Comparison of ENCODE assay signal across 27 mouse cellular contexts in the genomic region with DNA sequence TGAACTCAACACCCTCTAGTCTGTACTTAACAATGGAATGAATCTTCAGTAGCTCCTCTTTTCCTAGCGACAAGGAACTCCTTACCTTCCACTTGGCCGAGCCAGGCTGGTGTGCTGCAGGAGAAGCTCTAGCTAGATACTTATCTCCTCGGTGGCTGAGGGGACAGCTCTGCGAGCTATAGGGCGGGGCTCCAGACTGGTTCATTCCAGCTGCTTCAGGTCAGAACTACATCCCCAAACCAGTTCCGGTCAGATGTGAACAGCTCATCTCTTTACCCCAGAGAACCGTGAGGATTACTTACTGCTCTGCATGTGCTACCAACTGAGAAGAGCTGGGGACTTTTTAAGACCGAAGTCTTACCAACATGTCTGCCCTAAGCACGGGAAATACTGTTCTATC. TPM values are rescaled to one million over a fixed set of nuclear protein-coding genes. Genes with fewer than 3 reads are reported as not detected.
DNase-seq lines count a peak whose midpoint lies in the region; ATAC-seq and TF ChIP-seq lines count a peak whose summit lies in the region.
"Had no signal": no experiment of that assay in that cellular context is flagged by ENCODE, and none has a peak within 500 bp of the region (broad histone marks: within the 10 kb centered on the region; RNA-seq: fewer than 3 reads in every experiment).

No protein-coding gene starts in this region.

- WGBS in heart, postnatal 0 days = 41% methylated on average over 9 of the region's 9 CpGs
- WGBS in cerebellum, adult 2 months = 73% methylated on average over 9 of the region's 9 CpGs

- no peak for TF ChIP-seq POLR2A in cerebellum, adult 2 months (IDR thresholded peaks at IDR 0.05; ENCODE audit: borderline replicate concordance, insufficient read depth, low read length)

- TF ChIP-seq CTCF in heart, postnatal 0 days (IDR thresholded peaks at IDR 0.05; ENCODE audit: low read depth) = no peak
- no peak for TF ChIP-seq CTCF in cerebellum, adult 2 months (IDR thresholded peaks at IDR 0.05; ENCODE audit: borderline replicate concordance, insufficient read depth, low read depth, low read length)

- no peaks in the 10 kb centered on the region for H3K36me3 ChIP-seq in heart, postnatal 0 days (replicated peaks; ENCODE audit: control insufficient read depth, insufficient read depth, low read length)
- H3K36me3 ChIP-seq: embryonic facial prominence, embryonic 13.5 days; limb, embryonic 10.5 days; liver, embryonic 15.5 days; midbrain, embryonic 10.5 days; neural tube, embryonic 12.5 days had no signal

- no peak overlapping the region for H3K9ac ChIP-seq in heart, postnatal 0 days (replicated peaks; ENCODE audit: low read depth, low read length)
- H3K9ac ChIP-seq: embryonic facial prominence, embryonic 13.5 days; forebrain, postnatal 0 days; liver, embryonic 15.5 days; neural tube, embryonic 12.5 days had no signal

- peak; percentile 18; the same call in 1 of the 2 replicates for ATAC-seq in heart, postnatal 0 days (ENCODE audit: insufficient read depth, low read depth)
- ATAC-seq: forebrain, postnatal 0 days; hindbrain, postnatal 0 days had no signal

- peak; percentile 0 for DNase-seq in embryo, embryonic 11 days
- DNase-seq in embryo, embryonic 10 days (ENCODE audit: low spot score) = no peak
- peak; percentile 9 for DNase-seq in heart, postnatal 0 days (ENCODE audit: low spot score)
- no peak for DNase-seq in heart, postnatal 36 days
- DNase-seq in R1 (ENCODE audit: low read depth, low spot score) = peak; percentile 78
- peak; percentile 60 for DNase-seq in yolk sac, embryonic 10.5 days (ENCODE audit: low spot score)
- DNase-seq in frontal cortex, postnatal 36 days (ENCODE audit: low spot score in 2 of 2) = no peak
- DNase-seq in cerebellum, adult 2 months = no peak
- DNase-seq: adrenal gland, adult 2 months; cerebellum, adult 11-12 months; forebrain, postnatal 0 days; gastrocnemius, adult 2 months; kidney, adult 18-20 months; kidney, postnatal 10 days; right cerebral cortex, postnatal 25 days had no signal

- no peak overlapping the region for H3K4me3 ChIP-seq in heart, postnatal 0 days (ENCODE audit: low read depth, low read length)
- H3K4me3 ChIP-seq in cerebellum, adult 2 months (replicated peaks; ENCODE audit: insufficient read depth, low read depth, low read length) = no peak overlapping the region
- H3K4me3 ChIP-seq: embryonic facial prominence, embryonic 13.5 days; gastrocnemius, adult 2 months; limb, embryonic 10.5 days; liver, embryonic 15.5 days; midbrain, embryonic 10.5 days; neural tube, embryonic 12.5 days had no signal

- H3K4me2 ChIP-seq in heart, postnatal 0 days (ENCODE audit: low read depth, low read length) = peak overlapping the region; percentile 36; the same call in 1 of the 2 replicates
- H3K4me2 ChIP-seq: embryonic facial prominence, embryonic 13.5 days; liver, embryonic 15.5 days; neural tube, embryonic 12.5 days had no signal

- H3K9me3 ChIP-seq in heart, postnatal 0 days (replicated peaks; ENCODE audit: control insufficient read depth, low read length) = no peaks in the 10 kb centered on the region
- H3K9me3 ChIP-seq: embryonic facial prominence, embryonic 13.5 days; limb, embryonic 10.5 days; liver, embryonic 15.5 days; midbrain, embryonic 10.5 days; neural tube, embryonic 12.5 days had no signal

- no peaks in the 10 kb centered on the region for H3K27me3 ChIP-seq in heart, postnatal 0 days (ENCODE audit: control insufficient read depth, insufficient read depth, low read length)
- H3K27me3 ChIP-seq in cerebellum, adult 2 months (ENCODE audit: control insufficient read depth, insufficient read depth, low read length) = no peaks in the 10 kb centered on the region
- H3K27me3 ChIP-seq: liver, embryonic 15.5 days; neural tube, embryonic 12.5 days had no signal

- intact Hi-C loops in heart, postnatal 36 days (cut with DNase I) = loop anchor here (5.0 kb wide), 1 partner anchor 66 kb away; no protein-coding TSS in a partner anchor

- TF ChIP-seq EP300 in heart, postnatal 0 days (IDR thresholded peaks at IDR 0.05; ENCODE audit: low read depth) = no peak

- peak overlapping the region; percentile 72 for H3K27ac ChIP-seq in heart, postnatal 0 days (ENCODE audit: low read depth)
- no peak overlapping the region for H3K27ac ChIP-seq in cerebellum, adult 2 months (ENCODE audit: insufficient read depth, low read length)
- H3K27ac ChIP-seq: embryonic facial prominence, embryonic 13.5 days; gastrocnemius, adult 2 months; hindbrain, postnatal 0 days; limb, embryonic 10.5 days; liver, embryonic 15.5 days; midbrain, embryonic 10.5 days; neural tube, embryonic 12.5 days; stomach, postnatal 0 days had no signal

- H3K4me1 ChIP-seq in heart, postnatal 0 days (ENCODE audit: control insufficient read depth, insufficient read depth) = no peaks in the 10 kb centered on the region
- 0 out of 2 replicates have a peak, but pooled peaks cover 4% of the 10 kb centered on the region for H3K4me1 ChIP-seq in cerebellum, adult 2 months (ENCODE audit: control insufficient read depth, insufficient read depth, low read length)
- H3K4me1 ChIP-seq: embryonic facial prominence, embryonic 13.5 days; neural tube, embryonic 12.5 days had no signal

RNA-seq across cellular contexts. Expression of a gene that starts 3.4 kb away (rescaled TPM):
- total RNA-seq in heart, postnatal 0 days (2014; rRNA removed; ENCODE audit: low replicate concordance) = 19.1 and 21.7 TPM in 2 replicates
- polyA plus RNA-seq in heart, postnatal 0 days (2015; fragmentation: Nextera tagmentation; extraction: Ambion mirVana) = 17.2 and 19.1 TPM in 2 replicates
- 1 to 10 TPM; 2.5 to 3.5 TPM for total RNA-seq in heart, postnatal 36 days (2021)
- 5.1 and 5.8 TPM in 2 replicates for polyA plus RNA-seq in cerebellum, adult 2 months (2012; rRNA removed)

RNA-seq across cellular contexts. Expression of a gene that starts 7.0 kb away (rescaled TPM):
- total RNA-seq in heart, postnatal 0 days (2014; rRNA removed; ENCODE audit: low replicate concordance) = not detected in 2 replicates
- polyA plus RNA-seq in heart, postnatal 0 days (2015; fragmentation: Nextera tagmentation; extraction: Ambion mirVana) = not detected in 2 replicates
- total RNA-seq in heart, postnatal 36 days (2021) = not detected
- polyA plus RNA-seq in cerebellum, adult 2 months (2012; rRNA removed) = not detected in 2 replicates
- total RNA-seq: adrenal gland, adult 2 months; common myeloid progenitor, adult 5-6 weeks; forebrain, postnatal 0 days; gastrocnemius, adult 2 months; granulocyte monocyte progenitor cell, adult 5-6 weeks; hindbrain, postnatal 0 days; layer of hippocampus, adult 8-10 months; left cerebral cortex, adult 18-20 months had no signal
- polyA plus RNA-seq: adrenal gland, adult 2 months; brain, embryonic 14.5 days; embryonic facial prominence, embryonic 13.5 days; forebrain, postnatal 0 days; hindbrain, postnatal 0 days; limb, embryonic 10.5 days; liver, embryonic 15.5 days; midbrain, embryonic 10.5 days; neural tube, embryonic 12.5 days; stomach, postnatal 0 days had no signal

RNA-seq across cellular contexts. Expression of a gene that starts 26.3 kb away (rescaled TPM):
- 2.7 TPM in 1 of 2 replicates, not detected in the other for total RNA-seq in heart, postnatal 0 days (2014; rRNA removed; ENCODE audit: low replicate concordance)
- 1.9 and 2.0 TPM in 2 replicates for polyA plus RNA-seq in heart, postnatal 0 days (2015; fragmentation: Nextera tagmentation; extraction: Ambion mirVana)
- total RNA-seq in heart, postnatal 36 days (2021) = not detected
- not detected in 2 replicates for polyA plus RNA-seq in cerebellum, adult 2 months (2012; rRNA removed)
- total RNA-seq: adrenal gland, adult 2 months; common myeloid progenitor, adult 5-6 weeks; forebrain, postnatal 0 days; gastrocnemius, adult 2 months; granulocyte monocyte progenitor cell, adult 5-6 weeks; hindbrain, postnatal 0 days; layer of hippocampus, adult 8-10 months; left cerebral cortex, adult 18-20 months had no signal
- polyA plus RNA-seq: adrenal gland, adult 2 months; forebrain, postnatal 0 days; hindbrain, postnatal 0 days had no signal

Comparison
In these comparisons a context has a peak if more than half of its experiments do, and no peak if none do; other contexts are left out.
1. DNase-seq: peak in embryo, embryonic 11 days (single experiment), heart, postnatal 0 days (single experiment), R1 (single experiment) and yolk sac, embryonic 10.5 days (single experiment); none in embryo, embryonic 10 days (single experiment), heart, postnatal 36 days (0 of 2), frontal cortex, postnatal 36 days (0 of 2) and cerebellum, adult 2 months (0 of 2).